Mouse (Mus musculus) embryonic facial prominence, embryonic 13.5 days (tissue): ENCODE measurements around the gene Adprh. TPM values are rescaled to one million over a fixed set of nuclear protein-coding genes. Genes with fewer than 3 reads are reported as not detected.

Experiments used
- ATAC-seq: fragments of 200-750 bp; cut with Nextera tagmentation; 2 replicates; pipeline ENCODE4 v1.8.0; 2017; ENCODE audit warnings: low read depth; ENCODE audit not compliant: insufficient number of reproducible peaks, insufficient read depth, low FRiP score, low TSS enrichment
- H3K27ac ChIP-seq: fragments of 300-500 bp; sonication (generic); 2 replicates; pipeline ENCODE4 v1.5.1; 2015; ENCODE audit warnings: moderate library complexity, mild to moderate bottlenecking, inconsistent platforms
- H3K27me3 ChIP-seq: fragments of 300-500 bp; sonication (generic); 2 replicates; pipeline ENCODE4 v1.6.1; 2015; ENCODE audit warnings: mild to moderate bottlenecking, inconsistent platforms
- H3K36me3 ChIP-seq: fragments of 300-500 bp; sonication (generic); 2 replicates; pipeline ENCODE4 v1.6.1; 2015; ENCODE audit warnings: mild to moderate bottlenecking, inconsistent platforms
- H3K4me1 ChIP-seq: fragments of 300-500 bp; sonication (generic); 2 replicates; pipeline ENCODE4 v1.6.1; 2015; ENCODE audit warnings: inconsistent platforms
- H3K4me2 ChIP-seq: fragments of 300-500 bp; sonication (generic); 2 replicates; pipeline ENCODE4 v1.6.1; 2015; ENCODE audit warnings: moderate library complexity, mild to moderate bottlenecking, inconsistent platforms
- H3K4me3 ChIP-seq: fragments of 300-500 bp; sonication (generic); 2 replicates; pipeline ENCODE4 v1.5.1; 2015; ENCODE audit warnings: mild to moderate bottlenecking, inconsistent platforms
- H3K9ac ChIP-seq: fragments of 300-500 bp; sonication (generic); 2 replicates; pipeline ENCODE4 v1.6.1; 2015; ENCODE audit warnings: mild to moderate bottlenecking, inconsistent platforms
- H3K9me3 ChIP-seq: fragments of 300-500 bp; sonication (generic); 2 replicates; pipeline ENCODE4 v1.6.1; 2016; ENCODE audit warnings: inconsistent platforms
- WGBS: fragments of 180-500 bp; shearing (Covaris S2); methylation state at CpG from one replicate; pipeline ENCODE4 v1.1.7; 2015; ENCODE audit warnings: mixed read lengths; 5-methylcytosine and 5-hydroxymethylcytosine counted together
- polyA plus RNA-seq: library from polyadenylated mRNA; unstranded; fragments of >200 nt; fragmentation: Nextera tagmentation; extraction: Ambion mirVana; gene quantifications from 2 replicates; pipeline ENCODE4 v1.2.1, GENCODE M21; 2015

The Adprh gene
- polyA plus RNA-seq, 1 experiment from 2014 or later = 138 TPM

DNA sequence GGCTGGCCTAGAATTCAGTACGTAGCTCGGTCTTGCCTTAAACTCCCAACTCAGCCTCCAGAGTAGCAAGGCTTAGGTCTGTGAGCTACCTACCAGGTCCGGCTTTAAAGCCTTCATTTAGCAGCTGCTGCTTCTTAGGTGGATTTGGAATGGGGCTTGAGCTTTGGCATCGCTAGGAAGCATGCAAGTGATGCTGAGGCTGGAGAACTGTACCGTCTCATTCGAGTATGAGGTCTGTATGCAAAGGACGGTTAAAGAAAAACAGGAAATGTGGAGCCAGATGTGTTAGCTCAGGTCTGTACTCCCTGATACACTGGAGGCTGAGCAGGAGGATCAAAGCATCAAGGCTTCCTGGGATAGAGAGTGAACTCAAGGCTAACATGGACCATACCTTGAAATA lies 9.7 kb upstream of the Adprh start:
- WGBS = 84% methylated on average over 7 of the region's 7 CpGs
- no peak overlapping the region for H3K4me2 ChIP-seq
- no peak for ATAC-seq
- H3K36me3 ChIP-seq = no peaks in the 10 kb centered on the region
- no peaks in the 10 kb centered on the region for H3K27me3 ChIP-seq
- no peaks in the 10 kb centered on the region for H3K9me3 ChIP-seq
- H3K4me1 ChIP-seq = no peaks in the 10 kb centered on the region
- H3K27ac ChIP-seq = no peak overlapping the region
- H3K4me3 ChIP-seq = no peak overlapping the region
- H3K9ac ChIP-seq = no peak overlapping the region

GRCm38 (mm10) chr16:38461749-38462148 lies 9.2 kb upstream of the Adprh start:
- Histone ChIP-seq H3K4me2 (no peak overlapping the region), H3K36me3 (no peaks in the 10 kb centered on the region), H3K4me1 (no peaks in the 10 kb centered on the region), H3K4me3 (no peak overlapping the region), H3K9ac (no peak overlapping the region), H3K27me3 (no peaks in the 10 kb centered on the region), H3K9me3 (no peaks in the 10 kb centered on the region), H3K27ac (no peak overlapping the region)
- no peak for ATAC-seq
- WGBS = 84% methylated on average over 8 of the region's 8 CpGs

DNA sequence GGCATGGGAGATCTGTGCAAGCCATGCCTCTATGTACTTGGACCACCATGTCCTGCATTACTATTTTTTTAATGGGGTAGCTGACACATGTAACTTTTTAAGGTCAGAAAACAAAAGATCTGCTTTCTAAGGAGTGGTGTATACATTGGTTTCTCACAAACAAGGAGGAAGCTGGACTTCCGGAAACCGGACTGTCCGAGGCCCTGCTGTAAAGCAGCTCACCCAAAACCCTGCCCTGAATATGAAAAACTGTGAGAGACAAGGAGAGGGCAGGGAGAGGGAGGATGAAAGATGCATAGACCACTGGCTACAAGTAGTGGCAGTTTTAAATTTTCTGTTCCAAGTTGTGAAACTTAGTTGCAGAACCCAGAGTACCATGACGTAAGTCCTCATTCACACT lies 7.5 kb upstream of the Adprh start:
- Histone ChIP-seq H3K27ac (no peak overlapping the region), H3K9me3 (no peaks in the 10 kb centered on the region), H3K4me3 (no peak overlapping the region), H3K36me3 (no peaks in the 10 kb centered on the region), H3K4me1 (no peaks in the 10 kb centered on the region), H3K27me3 (no peaks in the 10 kb centered on the region), H3K4me2 (no peak overlapping the region), H3K9ac (no peak overlapping the region)
- 87% methylated on average over 4 of the region's 4 CpGs for WGBS
- no peak for ATAC-seq

- WGBS = 68% methylated on average over 6 of the region's 6 CpGs
- H3K4me1 ChIP-seq = no peaks in the 10 kb centered on the region
- no peak overlapping the region for H3K4me3 ChIP-seq
- no peak for ATAC-seq
- H3K36me3 ChIP-seq = no peaks in the 10 kb centered on the region
- H3K9me3 ChIP-seq = no peaks in the 10 kb centered on the region
- H3K27ac ChIP-seq = no peak overlapping the region
- no peak overlapping the region for H3K4me2 ChIP-seq
- H3K9ac ChIP-seq = no peak overlapping the region
- no peaks in the 10 kb centered on the region for H3K27me3 ChIP-seq
Measured at GRCm38 (mm10) chr16:38458600-38459280, 6.2 kb upstream of the Adprh start.

GRCm38 (mm10) chr16:38456812-38457567 lies 4.5 kb upstream of the Adprh start:
- no peaks in the 10 kb centered on the region for H3K27me3 ChIP-seq
- 60% methylated on average over 11 of the region's 11 CpGs for WGBS
- ATAC-seq = no peak
- no peak overlapping the region for H3K27ac ChIP-seq
- no peaks in the 10 kb centered on the region for H3K36me3 ChIP-seq
- H3K9ac ChIP-seq = no peak overlapping the region
- H3K4me3 ChIP-seq = no peak overlapping the region
- peaks cover 1% of the 10 kb centered on the region; the same call in 1 of the 2 replicates for H3K4me1 ChIP-seq
- H3K9me3 ChIP-seq = no peaks in the 10 kb centered on the region
- H3K4me2 ChIP-seq = no peak overlapping the region

- no peak within 1 kb of the TSS for H3K4me2 ChIP-seq
- H3K27me3 ChIP-seq = no peaks in the 10 kb centered on the region
- no peak within 1 kb of the TSS for H3K4me3 ChIP-seq
- 70% methylated on average over 17 of the region's 17 CpGs for WGBS
- no peak for ATAC-seq
- H3K4me1 ChIP-seq = peaks cover 11% of the 10 kb centered on the region
- H3K36me3 ChIP-seq = no peaks in the 10 kb centered on the region
- no peaks in the 10 kb centered on the region for H3K9me3 ChIP-seq
- no peak within 1 kb of the TSS for H3K9ac ChIP-seq
- no peak within 1 kb of the TSS for H3K27ac ChIP-seq
Measured at GRCm38 (mm10) chr16:38455511-38456418, 3.3 kb upstream of the Adprh start, which contains the start of gene Cd80. Gene Cd80 (plus strand): TSS chr16:38455561.

DNA sequence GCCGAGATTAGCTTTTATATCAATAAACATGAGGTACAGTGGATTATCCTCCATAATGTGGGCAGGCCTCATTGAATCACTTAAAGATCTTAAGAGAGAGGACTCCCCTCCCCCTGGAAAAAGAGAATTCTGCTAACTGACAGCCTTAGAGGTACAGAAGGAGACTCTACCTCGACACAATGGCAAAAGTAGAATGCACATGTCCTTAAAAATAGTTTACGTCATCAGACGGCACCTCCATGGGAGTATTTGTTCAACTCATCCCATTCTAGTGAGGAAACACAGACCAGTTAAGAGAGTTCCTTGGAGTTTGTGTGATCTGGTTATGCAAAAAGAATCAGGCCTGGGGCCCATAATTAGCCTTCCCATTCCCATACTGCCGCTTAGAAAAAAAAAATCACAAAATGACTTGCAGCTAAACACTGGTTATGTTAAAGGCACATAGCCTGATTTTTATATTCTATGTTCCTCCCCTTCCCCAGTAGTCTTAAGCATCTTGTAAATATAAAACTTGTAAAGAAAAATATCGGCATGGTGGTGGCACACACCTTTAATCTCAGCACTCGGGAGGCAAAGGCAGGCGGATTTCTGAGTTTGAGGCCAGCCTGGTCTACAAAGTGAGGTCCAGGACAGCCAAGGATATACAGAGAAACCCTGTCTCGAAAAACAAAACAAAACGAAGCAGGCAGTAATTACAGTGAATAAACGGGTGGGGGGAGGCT lies 2.2 kb upstream of the Adprh start:
- peaks cover 9% of the 10 kb centered on the region for H3K36me3 ChIP-seq
- peaks cover 16% of the 10 kb centered on the region for H3K4me1 ChIP-seq
- no peak for ATAC-seq
- 66% methylated on average over 11 of the region's 11 CpGs for WGBS
- no peak overlapping the region for H3K4me2 ChIP-seq
- H3K4me3 ChIP-seq = no peak overlapping the region
- no peaks in the 10 kb centered on the region for H3K27me3 ChIP-seq
- no peak overlapping the region for H3K9ac ChIP-seq
- H3K9me3 ChIP-seq = no peaks in the 10 kb centered on the region
- H3K27ac ChIP-seq = no peak overlapping the region

DNA sequence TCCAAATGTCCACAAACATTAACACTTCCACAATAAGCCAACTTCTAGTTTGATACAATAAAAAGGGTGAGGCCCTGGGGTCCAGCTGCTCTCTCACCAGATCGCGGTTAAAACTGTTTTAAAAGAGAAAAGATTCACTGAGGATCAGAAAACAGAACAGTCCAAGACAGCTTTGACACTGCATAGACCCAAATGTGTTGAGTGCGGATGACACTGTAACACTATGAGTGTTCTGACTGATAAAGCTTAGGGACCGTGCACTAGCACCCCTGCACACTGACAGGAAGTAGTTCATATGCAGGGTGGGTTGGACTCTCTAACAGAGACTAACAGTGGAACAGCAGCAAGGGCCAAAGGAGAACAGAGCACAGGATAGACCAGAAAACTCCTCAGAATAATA lies 1.4 kb upstream of the Adprh start:
- Histone ChIP-seq H3K4me2 (no peak overlapping the region), H3K27me3 (no peaks in the 10 kb centered on the region), H3K4me1 (peaks cover 21% of the 10 kb centered on the region), H3K4me3 (no peak overlapping the region), H3K27ac (no peak overlapping the region), H3K36me3 (peaks cover 14% of the 10 kb centered on the region), H3K9ac (no peak overlapping the region), H3K9me3 (no peaks in the 10 kb centered on the region)
- ATAC-seq = no peak
- 91% methylated on average over 4 of the region's 4 CpGs for WGBS

DNA sequence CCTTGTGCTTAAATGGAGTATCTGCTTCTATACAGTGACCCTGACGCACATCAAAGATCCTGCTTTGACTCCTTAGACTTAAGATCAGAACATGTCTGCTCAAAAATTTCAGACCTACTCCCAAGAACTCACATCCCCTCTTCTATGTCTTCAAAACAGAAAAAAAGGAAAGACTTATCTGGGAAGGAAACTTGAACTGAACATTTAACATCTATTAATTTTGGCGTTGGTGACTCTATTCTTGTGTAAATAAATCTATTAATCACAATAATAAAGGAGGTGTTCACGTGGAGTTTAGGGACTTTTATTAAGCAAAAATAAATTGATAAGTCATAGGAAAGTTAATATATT lies 675 bp upstream of the Adprh start:
- H3K27me3 ChIP-seq = no peaks in the 10 kb centered on the region
- ATAC-seq = peak; percentile 5; the same call in 1 of the 2 replicates
- H3K36me3 ChIP-seq = peaks cover 15% of the 10 kb centered on the region
- peak overlapping the region; percentile 97 for H3K9ac ChIP-seq
- H3K27ac ChIP-seq = peak overlapping the region; percentile 95
- peak overlapping the region; percentile 76 for H3K4me3 ChIP-seq
- WGBS = 32% methylated on average over 3 of the region's 3 CpGs
- H3K4me2 ChIP-seq = peak overlapping the region; percentile 73
- no peaks in the 10 kb centered on the region for H3K9me3 ChIP-seq
- peaks cover 29% of the 10 kb centered on the region for H3K4me1 ChIP-seq

- Histone ChIP-seq H3K4me2 (peak overlapping the region; percentile 73), H3K9me3 (no peaks in the 10 kb centered on the region), H3K36me3 (peaks cover 30% of the 10 kb centered on the region), H3K9ac (peak overlapping the region; percentile 97), H3K4me3 (peak overlapping the region; percentile 76), H3K4me1 (peaks cover 39% of the 10 kb centered on the region), H3K27ac (peak overlapping the region; percentile 95), H3K27me3 (no peaks in the 10 kb centered on the region)
- no peak for ATAC-seq
- 37% methylated on average over 12 of the region's 12 CpGs for WGBS
Measured at GRCm38 (mm10) chr16:38451421-38452205, 890 bp downstream of the Adprh start.
